Mouse (Mus musculus): ENCODE measurements around the gene 1810062G17Rik. TPM values are rescaled to one million over a fixed set of nuclear protein-coding genes. Genes with fewer than 3 reads are reported as not detected.

1810062G17Rik gene
- polyA plus RNA-seq, 2 experiments: 2.0 TPM

- H3K27ac ChIP-seq (replicated peaks; ENCODE audit: low read depth, low read length): no peak overlapping the region
- H3K4me1 ChIP-seq (ENCODE audit: control insufficient read depth, insufficient read depth, low read length): peaks cover 6% of the 10 kb centered on the region; the same call in 1 of the 2 replicates
- no peak overlapping the region for H3K4me2 ChIP-seq (replicated peaks; ENCODE audit: low read depth, low read length, severe bottlenecking)
- H3K9ac ChIP-seq (ENCODE audit: low read depth, low read length, severe bottlenecking): no peak overlapping the region
- TF ChIP-seq POLR2A (IDR thresholded peaks at IDR 0.05; ENCODE audit: borderline replicate concordance, extremely low read depth, insufficient read depth, insufficient read length): no peak
- no peak for DNase-seq (ENCODE audit: low spot score)
- WGBS: 91% methylated on average over 3 of the region's 3 CpGs
- no peak for ATAC-seq (ENCODE audit: low FRiP score, low read depth)
- H3K4me3 ChIP-seq (replicated peaks; ENCODE audit: low read length): no peak overlapping the region
- H3K27me3 ChIP-seq (ENCODE audit: control insufficient read depth, insufficient read depth, low read length): no peaks in the 10 kb centered on the region
- H3K9me3 ChIP-seq (ENCODE audit: control insufficient read depth, low read length): no peaks in the 10 kb centered on the region
- H3K36me3 ChIP-seq (ENCODE audit: control insufficient read depth, insufficient read depth, low read length): peaks cover 33% of the 10 kb centered on the region
These were observed 29.7 kb upstream of the 1810062G17Rik start for GRCm38 (mm10) chr3:36446041-36446440.

GRCm38 (mm10) chr3:36446506-36446905 is 29.2 kb upstream of the 1810062G17Rik start:
- H3K9me3 ChIP-seq (ENCODE audit: control insufficient read depth, low read length): no peaks in the 10 kb centered on the region
- H3K4me2 ChIP-seq (replicated peaks; ENCODE audit: low read depth, low read length, severe bottlenecking): no peak overlapping the region
- TF ChIP-seq POLR2A (IDR thresholded peaks at IDR 0.05; ENCODE audit: borderline replicate concordance, extremely low read depth, insufficient read depth, insufficient read length): no peak
- H3K4me3 ChIP-seq (replicated peaks; ENCODE audit: low read length): no peak overlapping the region
- ATAC-seq (ENCODE audit: low FRiP score, low read depth) (no peak), DNase-seq (ENCODE audit: low spot score) (no peak)
- no peak overlapping the region for H3K27ac ChIP-seq (replicated peaks; ENCODE audit: low read depth, low read length)
- H3K36me3 ChIP-seq (ENCODE audit: control insufficient read depth, insufficient read depth, low read length): peaks cover 38% of the 10 kb centered on the region
- H3K27me3 ChIP-seq (ENCODE audit: control insufficient read depth, insufficient read depth, low read length): no peaks in the 10 kb centered on the region
- H3K9ac ChIP-seq (ENCODE audit: low read depth, low read length, severe bottlenecking): no peak overlapping the region
- H3K4me1 ChIP-seq (ENCODE audit: control insufficient read depth, insufficient read depth, low read length): peaks cover 6% of the 10 kb centered on the region; the same call in 1 of the 2 replicates
- WGBS: 81% methylated on average over 5 of the region's 5 CpGs

- no peak overlapping the region for H3K4me2 ChIP-seq (replicated peaks; ENCODE audit: low read depth, low read length, severe bottlenecking)
- no peak for TF ChIP-seq POLR2A (IDR thresholded peaks at IDR 0.05; ENCODE audit: borderline replicate concordance, extremely low read depth, insufficient read depth, insufficient read length)
- DNase-seq (ENCODE audit: low spot score): no peak
- no peak overlapping the region for H3K27ac ChIP-seq (replicated peaks; ENCODE audit: low read depth, low read length)
- H3K4me3 ChIP-seq (replicated peaks; ENCODE audit: low read length): no peak overlapping the region
- no peaks in the 10 kb centered on the region for H3K27me3 ChIP-seq (ENCODE audit: control insufficient read depth, insufficient read depth, low read length)
- no peaks in the 10 kb centered on the region for H3K9me3 ChIP-seq (ENCODE audit: control insufficient read depth, low read length)
- ATAC-seq (ENCODE audit: low FRiP score, low read depth): no peak
- H3K36me3 ChIP-seq (ENCODE audit: control insufficient read depth, insufficient read depth, low read length): peaks cover 42% of the 10 kb centered on the region
- H3K9ac ChIP-seq (ENCODE audit: low read depth, low read length, severe bottlenecking): no peak overlapping the region
- 73% methylated on average over 6 of the region's 6 CpGs for WGBS
- peaks cover 6% of the 10 kb centered on the region; the same call in 1 of the 2 replicates for H3K4me1 ChIP-seq (ENCODE audit: control insufficient read depth, insufficient read depth, low read length)
These were observed 28.8 kb upstream of the 1810062G17Rik start for GRCm38 (mm10) chr3:36446918-36447317.

- no peaks in the 10 kb centered on the region for H3K27me3 ChIP-seq (ENCODE audit: control insufficient read depth, insufficient read depth, low read length)
- H3K27ac ChIP-seq (replicated peaks; ENCODE audit: low read depth, low read length): no peak overlapping the region; the same call in 1 of the 2 replicates
- WGBS: 31% methylated on average over 20 of the region's 20 CpGs
- TF ChIP-seq POLR2A (IDR thresholded peaks at IDR 0.05; ENCODE audit: borderline replicate concordance, extremely low read depth, insufficient read depth, insufficient read length): no peak
- ATAC-seq (ENCODE audit: low FRiP score, low read depth) (peak; percentile 77), DNase-seq (ENCODE audit: low spot score) (peak; percentile 30)
- H3K9me3 ChIP-seq (ENCODE audit: control insufficient read depth, low read length): no peaks in the 10 kb centered on the region
- H3K9ac ChIP-seq (ENCODE audit: low read depth, low read length, severe bottlenecking): no peak overlapping the region
- H3K4me2 ChIP-seq (replicated peaks; ENCODE audit: low read depth, low read length, severe bottlenecking): no peak overlapping the region
- peaks cover 59% of the 10 kb centered on the region for H3K36me3 ChIP-seq (ENCODE audit: control insufficient read depth, insufficient read depth, low read length)
- peaks cover 6% of the 10 kb centered on the region; the same call in 1 of the 2 replicates for H3K4me1 ChIP-seq (ENCODE audit: control insufficient read depth, insufficient read depth, low read length)
- H3K4me3 ChIP-seq (replicated peaks; ENCODE audit: low read length): no peak overlapping the region
These were observed 26.2 kb upstream of the 1810062G17Rik start for GRCm38 (mm10) chr3:36449292-36450165.

- DNase-seq (ENCODE audit: low spot score) (no peak), ATAC-seq (ENCODE audit: low FRiP score, low read depth) (no peak)
- Histone ChIP-seq H3K27me3 (ENCODE audit: control insufficient read depth, insufficient read depth, low read length) (no peaks in the 10 kb centered on the region), H3K36me3 (ENCODE audit: control insufficient read depth, insufficient read depth, low read length) (peaks cover 82% of the 10 kb centered on the region), H3K9me3 (ENCODE audit: control insufficient read depth, low read length) (no peaks in the 10 kb centered on the region), H3K4me3 (replicated peaks; ENCODE audit: low read length) (no peak overlapping the region), H3K9ac (ENCODE audit: low read depth, low read length, severe bottlenecking) (no peak overlapping the region), H3K4me2 (replicated peaks; ENCODE audit: low read depth, low read length, severe bottlenecking) (no peak overlapping the region), H3K4me1 (ENCODE audit: control insufficient read depth, insufficient read depth, low read length) (peaks cover 6% of the 10 kb centered on the region; the same call in 1 of the 2 replicates), H3K27ac (replicated peaks; ENCODE audit: low read depth, low read length) (no peak overlapping the region)
- no peak for TF ChIP-seq POLR2A (IDR thresholded peaks at IDR 0.05; ENCODE audit: borderline replicate concordance, extremely low read depth, insufficient read depth, insufficient read length)
- WGBS: 91% methylated on average over 1 of the region's 1 CpGs
These were observed 23.2 kb upstream of the 1810062G17Rik start for GRCm38 (mm10) chr3:36452502-36452901.

Measured in limb, embryonic 14.5 days (tissue).